Mouse (Mus musculus) midbrain, embryonic 15.5 days (tissue): Measurements from ENCODE around the gene Hsf4. TPM values are rescaled to one million over a fixed set of nuclear protein-coding genes. Genes with fewer than 3 reads are reported as not detected.

Experiments
- ATAC-seq: fragments of 200-750 bp; cut with Nextera tagmentation; replicated peaks from 2 replicates; pipeline ENCODE4 v1.8.0; 2017; ENCODE audit warnings: moderate TSS enrichment
- H3K27ac ChIP-seq: fragments of 300-500 bp; sonication (generic); 2 replicates; pipeline ENCODE4 v1.5.1; 2015; ENCODE audit warnings: mild to moderate bottlenecking, inconsistent platforms
- H3K27me3 ChIP-seq: fragments of 300-500 bp; sonication (generic); replicated peaks from 2 replicates; pipeline ENCODE4 v1.6.1; 2015; ENCODE audit warnings: inconsistent platforms
- H3K36me3 ChIP-seq: fragments of 300-500 bp; sonication (generic); replicated peaks from 2 replicates; pipeline ENCODE4 v1.6.1; 2015; ENCODE audit warnings: inconsistent platforms
- H3K4me1 ChIP-seq: fragments of 300-500 bp; sonication (generic); 2 replicates; pipeline ENCODE4 v1.6.1; 2015; ENCODE audit warnings: inconsistent platforms
- H3K4me2 ChIP-seq: fragments of 300-500 bp; sonication (generic); 2 replicates; pipeline ENCODE4 v1.6.1; 2015; ENCODE audit warnings: inconsistent platforms, mild to moderate bottlenecking, moderate library complexity
- H3K4me3 ChIP-seq: fragments of 300-500 bp; sonication (generic); 2 replicates; pipeline ENCODE4 v1.5.1; 2015; ENCODE audit warnings: mild to moderate bottlenecking, inconsistent platforms
- H3K9ac ChIP-seq: fragments of 300-500 bp; sonication (generic); 2 replicates; pipeline ENCODE4 v1.6.1; 2015; ENCODE audit warnings: mild to moderate bottlenecking, inconsistent platforms
- H3K9me3 ChIP-seq: fragments of 300-500 bp; sonication (generic); 2 replicates; pipeline ENCODE4 v1.6.1; 2016; ENCODE audit warnings: inconsistent platforms
- WGBS: fragments of 180-500 bp; shearing (Covaris S2); methylation state at CpG from one replicate; pipeline ENCODE4 v1.1.7; 2015; ENCODE audit warnings: mixed read lengths; 5-methylcytosine and 5-hydroxymethylcytosine counted together
- microRNA counts: library from miRNA; unstranded; fragments of <30 nt; microRNA quantifications from one replicate; lab custom pipeline; 2016
- microRNA-seq: library from miRNA; unstranded; fragments of <30 nt; microRNA quantifications from one replicate; pipeline ENCODE4, GENCODE M21; 2016
- polyA plus RNA-seq: library from polyadenylated mRNA; unstranded; fragments of >200 nt; fragmentation: Nextera tagmentation; extraction: Ambion mirVana; gene quantifications from 2 replicates; pipeline ENCODE4 v1.2.1, GENCODE M21; 2015

Hsf4 gene
- polyA plus RNA-seq, 1 experiment from 2014 or later: 0.25 TPM

DNA sequence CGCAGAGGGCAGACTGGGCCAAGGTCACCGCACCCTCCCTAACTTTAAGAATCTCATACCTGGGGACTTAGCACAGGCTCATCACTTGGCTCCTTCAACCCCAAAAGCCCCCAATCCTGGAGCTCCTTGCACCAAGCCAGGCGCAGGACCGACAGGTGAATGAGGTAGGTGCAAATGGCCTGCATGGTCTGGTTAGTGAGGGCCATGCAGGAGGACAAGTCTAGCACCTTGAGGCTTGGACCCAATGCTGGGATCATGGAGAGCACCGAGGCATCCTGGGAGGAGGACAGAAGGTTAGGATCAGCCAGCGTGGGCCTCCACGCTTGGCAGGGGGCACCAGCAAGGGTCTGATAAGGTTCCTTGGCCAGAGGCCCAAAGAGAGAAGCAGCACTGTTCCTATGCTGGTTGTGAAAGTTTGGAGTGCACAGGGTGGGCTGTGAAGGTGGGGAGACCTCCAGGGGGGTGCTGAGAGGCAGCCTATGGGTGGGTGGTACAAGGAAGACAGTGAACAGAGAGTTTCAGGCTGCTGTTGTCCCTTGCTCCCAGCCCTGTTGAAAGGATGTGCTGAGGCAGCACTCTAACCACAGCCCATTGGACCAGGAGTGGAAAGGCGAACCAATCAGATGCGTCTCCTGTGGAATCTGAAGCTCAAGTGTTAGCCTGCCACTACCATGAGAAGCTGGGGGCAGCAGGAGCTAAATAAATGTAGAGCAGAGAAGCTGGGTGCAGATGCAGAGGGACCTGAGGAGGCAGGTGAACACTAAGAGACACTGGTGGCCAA is 44.2 kb downstream of the Hsf4 start:
- no peak for ATAC-seq
- H3K27ac ChIP-seq: no peak overlapping the region
- 79% methylated on average over 9 of the region's 9 CpGs for WGBS
- no peaks in the 10 kb centered on the region for H3K9me3 ChIP-seq
- H3K27me3 ChIP-seq: no peaks in the 10 kb centered on the region
- no peak overlapping the region for H3K4me3 ChIP-seq
- H3K4me1 ChIP-seq: no peaks in the 10 kb centered on the region
- no peak overlapping the region for H3K9ac ChIP-seq
- peaks cover 49% of the 10 kb centered on the region; the same call in 1 of the 2 replicates for H3K36me3 ChIP-seq
- H3K4me2 ChIP-seq: no peak overlapping the region

DNA sequence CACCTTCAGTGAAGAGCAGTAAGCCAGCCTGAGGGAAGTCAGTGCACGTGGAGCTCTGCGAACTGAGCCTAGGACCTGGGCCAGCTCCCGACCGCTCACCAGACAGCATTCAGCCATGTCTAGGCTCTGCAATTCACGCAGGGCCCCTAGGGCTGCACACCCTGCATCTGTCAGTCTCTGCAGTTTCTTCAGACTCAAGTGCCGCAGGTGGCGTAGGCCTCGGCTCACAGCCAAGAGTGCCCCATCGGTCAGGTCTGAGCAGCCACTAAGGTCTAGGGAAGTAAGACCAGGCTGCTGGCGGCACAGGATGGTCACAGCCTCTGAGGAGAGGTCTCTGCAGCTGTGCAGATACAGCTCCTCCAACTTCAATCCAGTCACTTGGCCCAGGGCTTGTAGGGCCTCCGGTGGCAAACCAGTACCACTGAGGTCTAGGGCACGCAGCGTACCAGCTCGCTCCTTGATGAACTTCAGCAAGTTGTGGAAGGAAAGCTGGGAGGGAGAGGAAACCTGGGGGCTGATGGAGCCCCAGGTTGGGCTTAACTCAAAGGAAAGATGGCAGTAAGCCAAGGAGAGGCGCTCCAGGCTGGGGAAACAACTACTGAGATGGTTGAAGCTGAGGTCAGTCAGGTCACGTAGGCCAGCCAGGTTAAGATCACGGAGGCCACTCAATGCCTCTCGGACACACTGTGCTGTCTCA is 45.6 kb downstream of the Hsf4 start:
- H3K36me3 ChIP-seq: peaks cover 44% of the 10 kb centered on the region; the same call in 1 of the 2 replicates
- no peaks in the 10 kb centered on the region for H3K27me3 ChIP-seq
- no peak overlapping the region for H3K27ac ChIP-seq
- no peak for ATAC-seq
- no peak overlapping the region for H3K9ac ChIP-seq
- no peak overlapping the region for H3K4me2 ChIP-seq
- 93% methylated on average over 18 of the region's 18 CpGs for WGBS
- H3K4me3 ChIP-seq: no peak overlapping the region
- no peaks in the 10 kb centered on the region for H3K9me3 ChIP-seq
- no peaks in the 10 kb centered on the region for H3K4me1 ChIP-seq

DNA sequence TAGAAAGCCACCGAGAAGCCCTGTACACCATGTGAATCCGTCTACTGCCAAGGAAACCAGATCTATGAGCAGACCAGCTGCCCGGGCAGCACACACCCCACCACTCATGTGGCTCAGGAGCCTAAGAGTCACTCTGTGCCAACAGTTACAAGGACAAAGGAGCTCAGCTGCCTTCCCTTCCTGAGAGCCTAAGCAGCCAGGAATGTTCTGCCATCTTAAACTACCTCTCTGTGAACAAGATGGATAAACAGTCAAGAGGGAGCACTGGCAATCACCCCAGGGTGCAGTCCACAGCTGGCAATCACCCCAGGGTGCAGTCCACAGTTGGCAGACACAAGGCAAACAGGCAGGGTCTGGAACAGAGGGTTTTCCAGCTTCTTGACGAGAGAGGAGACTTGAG is 48.3 kb downstream of the Hsf4 start:
- Histone ChIP-seq H3K9me3 (no peaks in the 10 kb centered on the region), H3K36me3 (peaks cover 35% of the 10 kb centered on the region; the same call in 1 of the 2 replicates), H3K9ac (no peak overlapping the region), H3K4me1 (no peaks in the 10 kb centered on the region), H3K4me2 (no peak overlapping the region), H3K27me3 (no peaks in the 10 kb centered on the region), H3K4me3 (no peak overlapping the region), H3K27ac (no peak overlapping the region)
- WGBS: 87% methylated on average over 4 of the region's 4 CpGs
- no peak for ATAC-seq

GRCm38 (mm10) chr8:105318662-105319190 is 49.1 kb downstream of the Hsf4 start:
- 82% methylated on average over 11 of the region's 11 CpGs for WGBS
- no peaks in the 10 kb centered on the region for H3K27me3 ChIP-seq
- H3K27ac ChIP-seq: no peak overlapping the region
- H3K9me3 ChIP-seq: no peaks in the 10 kb centered on the region
- ATAC-seq: no peak
- no peak overlapping the region for H3K9ac ChIP-seq
- no peak overlapping the region for H3K4me3 ChIP-seq
- no peaks in the 10 kb centered on the region for H3K4me1 ChIP-seq
- H3K36me3 ChIP-seq: peaks cover 34% of the 10 kb centered on the region; the same call in 1 of the 2 replicates
- no peak overlapping the region for H3K4me2 ChIP-seq

- no peak overlapping the region for H3K9ac ChIP-seq
- no peak overlapping the region for H3K27ac ChIP-seq
- no peaks in the 10 kb centered on the region for H3K27me3 ChIP-seq
- peaks cover 26% of the 10 kb centered on the region for H3K4me1 ChIP-seq
- H3K36me3 ChIP-seq: peaks cover 10% of the 10 kb centered on the region; the same call in 1 of the 2 replicates
- no peak for ATAC-seq
- WGBS: 88% methylated on average over 4 of the region's 4 CpGs
- no peak overlapping the region for H3K4me2 ChIP-seq
- no peak overlapping the region for H3K4me3 ChIP-seq
- H3K9me3 ChIP-seq: no peaks in the 10 kb centered on the region
Measured at GRCm38 (mm10) chr8:105323183-105323582, 53.6 kb downstream of the Hsf4 start.

MicroRNAs encoded within 50 kb of the gene (microRNA counts, 519-probe panel; counts per million panel counts)
- 2,275 counts per million, percentile 32 among the panel's probes with 10 or more counts for microRNA mmu-miR-328 (lab: Ali Mortazavi, UCI)

Small RNA genes within 50 kb of the gene (microRNA-seq; reads per million reads assigned to microRNA genes)
- not detected for gene Gm27320
- 346 reads per million, percentile 66 among the genes with 10 or more reads in this experiment for gene Mir328

Other genes with a start within 250 kb of the Hsf4 start
- not detected in 2 replicates for gene Ces3a, start 221.2 kb upstream of the Hsf4 start, polyA plus RNA-seq
- not detected in 2 replicates for gene Ces3b, start 186.0 kb upstream of the Hsf4 start, polyA plus RNA-seq
- gene Ces4a, start 138.0 kb upstream of the Hsf4 start, polyA plus RNA-seq: 0.06 TPM in 1 of 2 replicates, not detected in the other
- gene Cbfb, start 99.1 kb upstream of the Hsf4 start, polyA plus RNA-seq: 20.3 and 22.5 TPM in 2 replicates
- gene D230025D16Rik, start 44.7 kb upstream of the Hsf4 start, polyA plus RNA-seq: 37.1 and 37.6 TPM in 2 replicates
- gene B3gnt9, start 14.6 kb upstream of the Hsf4 start, polyA plus RNA-seq: 8.1 TPM in 2 replicates
- 13.5 and 13.6 TPM in 2 replicates for gene Tradd, start 5.2 kb upstream of the Hsf4 start, polyA plus RNA-seq
- gene Fbxl8, start 5.2 kb upstream of the Hsf4 start, polyA plus RNA-seq: 0.99 and 1.3 TPM in 2 replicates
- 4.0 and 4.5 TPM in 2 replicates for gene Nol3, start 6.3 kb downstream of the Hsf4 start, polyA plus RNA-seq
- gene 4931428F04Rik, start 20.1 kb downstream of the Hsf4 start, polyA plus RNA-seq: 165 and 173 TPM in 2 replicates
- gene Exoc3l, start 26.3 kb downstream of the Hsf4 start, polyA plus RNA-seq: 11.8 and 12.7 TPM in 2 replicates
- 45.3 and 48.9 TPM in 2 replicates for gene E2f4, start 27.9 kb downstream of the Hsf4 start, polyA plus RNA-seq
- 1.1 and 1.3 TPM in 2 replicates for gene Elmo3, start 35.8 kb downstream of the Hsf4 start, polyA plus RNA-seq
- gene Lrrc29, start 56.5 kb downstream of the Hsf4 start, polyA plus RNA-seq: 0.68 and 1.1 TPM in 2 replicates
- gene Tmem208, start 56.6 kb downstream of the Hsf4 start, polyA plus RNA-seq: 130 and 139 TPM in 2 replicates
- gene Fhod1, start 78.2 kb downstream of the Hsf4 start, polyA plus RNA-seq: 0.88 and 1.2 TPM in 2 replicates
- gene Slc9a5, start 79.0 kb downstream of the Hsf4 start, polyA plus RNA-seq: 12.0 and 12.2 TPM in 2 replicates
- gene Plekhg4, start 103.5 kb downstream of the Hsf4 start, polyA plus RNA-seq: 2.1 and 2.4 TPM in 2 replicates
- gene Kctd19, start 143.7 kb downstream of the Hsf4 start, polyA plus RNA-seq: not detected in 2 replicates
- 0.97 and 1.3 TPM in 2 replicates for gene Lrrc36, start 143.8 kb downstream of the Hsf4 start, polyA plus RNA-seq
- 125 and 127 TPM in 2 replicates for gene Tppp3, start 201.7 kb downstream of the Hsf4 start, polyA plus RNA-seq
- 36.5 and 39.9 TPM in 2 replicates for gene Zdhhc1, start 227.1 kb downstream of the Hsf4 start, polyA plus RNA-seq
- 4.7 and 4.9 TPM in 2 replicates for gene Hsd11b2, start 249.0 kb downstream of the Hsf4 start, polyA plus RNA-seq